Mouse (Mus musculus) kidney, adult 18-20 months (tissue): Measurements from ENCODE around the gene Parva.

ENCODE experiments used
- DNase-seq: peaks from one replicate; pipeline ENCODE4 v3.0.0; 2021

Gene Parva

GRCm38 (mm10) chr7:112473649-112474435 is 46.5 kb downstream of the Parva start:
- peak; percentile 40 for DNase-seq

GRCm38 (mm10) chr7:112479116-112479515 is 51.8 kb downstream of the Parva start:
- DNase-seq, result no peak

GRCm38 (mm10) chr7:112481031-112481430 is 53.7 kb downstream of the Parva start:
- no peak for DNase-seq

GRCm38 (mm10) chr7:112482572-112482971 is 55.3 kb downstream of the Parva start:
- DNase-seq, result no peak

DNA sequence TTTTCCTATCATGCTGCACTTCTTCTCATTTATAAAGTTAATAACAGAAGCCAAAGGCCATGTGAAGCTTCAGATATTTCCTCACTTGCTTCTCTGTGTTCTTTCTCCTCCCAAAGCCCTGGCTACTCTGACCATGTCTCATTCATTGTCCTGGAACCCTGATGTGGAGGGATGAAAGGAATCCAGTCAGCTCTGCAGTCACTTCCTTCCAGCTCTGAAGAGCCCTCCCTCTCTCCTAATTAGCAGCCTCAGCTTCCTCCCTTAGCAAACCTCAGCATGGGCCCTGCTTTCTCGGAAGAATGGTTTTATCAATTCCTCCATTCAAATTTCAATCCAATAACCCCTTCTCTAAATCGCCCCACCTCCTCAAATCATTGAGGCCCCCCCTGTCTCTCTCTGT is 56.1 kb downstream of the Parva start:
- DNase-seq, result no peak

GRCm38 (mm10) chr7:112490825-112491224 is 63.5 kb downstream of the Parva start:
- DNase-seq, result no peak

DNA sequence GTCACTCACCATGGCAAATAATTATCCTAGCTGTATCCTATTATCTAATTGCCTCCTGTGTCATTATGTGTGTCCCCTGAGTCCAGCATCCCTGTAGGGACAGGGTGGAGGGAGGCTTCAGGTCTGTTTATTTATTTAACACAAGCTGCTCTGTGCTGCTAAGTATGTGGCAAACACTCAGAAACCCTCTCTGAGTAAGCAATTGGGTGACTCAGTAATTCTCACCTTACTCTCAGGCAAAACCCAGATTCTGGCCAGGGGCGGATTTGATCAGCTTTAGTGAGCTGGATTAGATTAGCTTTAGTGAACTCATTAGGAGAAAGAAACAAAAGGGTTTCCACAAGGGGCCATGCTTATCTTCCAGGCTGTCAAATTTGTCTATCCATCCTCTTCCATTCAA is 64.4 kb downstream of the Parva start:
- DNase-seq, result no peak

- DNase-seq, result peak; percentile 23
These were observed 68.6 kb downstream of the Parva start for GRCm38 (mm10) chr7:112495950-112496349.

DNA sequence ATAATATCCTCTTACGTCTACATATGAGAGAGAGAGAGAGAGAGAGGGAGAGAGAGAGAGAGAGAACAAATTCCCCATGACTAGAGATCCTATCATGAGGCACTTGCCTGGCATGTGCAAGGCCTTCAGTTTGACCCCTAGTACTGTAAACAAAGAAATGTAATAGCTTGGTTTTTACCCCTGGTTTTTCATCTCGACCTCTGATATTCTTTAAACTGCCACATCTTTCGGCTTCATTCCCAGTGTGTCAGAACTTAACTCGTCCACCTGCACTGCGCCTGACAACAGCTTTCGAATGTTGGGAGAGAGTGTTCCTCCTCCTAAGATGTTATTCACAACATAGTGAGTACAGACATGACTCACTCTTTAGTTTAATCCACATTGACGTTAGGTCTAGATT is 69.6 kb downstream of the Parva start:
- no peak for DNase-seq

DNA sequence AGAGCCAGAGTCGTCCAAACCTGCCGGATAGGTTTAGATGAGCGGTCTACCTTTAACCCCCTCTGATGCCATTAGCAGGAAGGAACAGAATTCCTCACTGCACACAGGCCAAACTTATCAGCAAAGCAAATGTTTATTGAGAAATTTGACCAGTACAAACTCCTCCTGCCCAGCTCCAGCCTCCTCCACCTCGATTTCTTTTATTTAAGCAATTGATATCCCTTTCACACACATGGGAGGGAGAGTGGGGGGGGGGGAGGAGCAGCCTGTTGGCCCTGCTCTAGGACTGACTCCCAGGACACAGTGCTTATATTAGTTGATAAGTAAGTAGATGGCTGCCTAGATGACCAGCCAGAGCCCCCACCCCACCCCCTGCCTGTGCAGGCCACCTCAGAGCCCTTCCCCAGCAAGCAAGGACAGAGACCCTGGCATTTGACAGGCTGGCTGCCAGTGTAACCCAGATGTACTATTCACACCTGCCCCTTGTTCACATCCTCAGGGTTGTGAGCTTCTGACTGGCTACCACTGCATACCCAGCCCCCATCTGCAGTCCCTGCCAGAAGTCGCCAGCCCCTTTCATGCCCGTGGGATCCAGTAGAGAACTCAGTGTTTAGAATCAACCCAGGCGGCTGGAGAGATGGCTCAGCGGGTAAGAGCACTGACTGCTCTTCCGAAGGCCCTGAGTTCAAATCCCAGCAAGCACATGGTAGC is 71.4 kb downstream of the Parva start:
- DNase-seq, result no peak

DNA sequence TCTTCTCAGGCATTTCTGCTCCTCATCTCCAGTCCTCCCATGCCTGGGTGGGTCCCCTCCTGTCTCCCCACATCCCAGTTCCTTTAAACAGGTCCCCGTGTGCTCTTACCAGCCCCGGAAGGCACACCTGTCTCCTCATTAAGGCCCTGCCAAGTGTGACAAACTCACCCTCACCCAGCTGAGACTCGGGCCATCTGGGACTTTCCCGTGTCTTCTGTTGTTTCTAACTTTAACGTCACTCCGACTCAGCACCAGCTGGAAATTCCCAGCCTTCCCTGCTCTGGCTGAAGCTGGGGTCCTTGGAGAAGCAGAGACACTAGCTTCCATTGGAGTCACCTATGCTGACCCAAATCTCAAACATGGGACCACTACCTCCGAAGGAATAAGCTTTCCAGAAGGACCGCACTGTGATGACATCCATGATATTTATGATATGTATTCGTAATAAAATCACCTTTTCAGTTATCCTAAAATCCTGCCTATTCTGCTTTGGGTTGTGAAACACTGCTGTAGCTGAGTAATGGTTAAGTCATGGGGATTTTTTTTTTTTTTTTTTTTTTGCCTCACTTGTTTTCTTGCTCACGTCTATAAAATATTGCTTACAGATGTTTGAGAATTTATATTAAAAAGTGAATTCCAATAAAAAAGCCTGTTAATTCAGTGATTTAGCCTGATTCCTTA is 72.3 kb downstream of the Parva start:
- no peak for DNase-seq

GRCm38 (mm10) chr7:112500134-112500490 is 72.8 kb downstream of the Parva start:
- no peak for DNase-seq

- DNase-seq, result no peak
These were observed 74.9 kb downstream of the Parva start for GRCm38 (mm10) chr7:112502050-112502809.

DNA sequence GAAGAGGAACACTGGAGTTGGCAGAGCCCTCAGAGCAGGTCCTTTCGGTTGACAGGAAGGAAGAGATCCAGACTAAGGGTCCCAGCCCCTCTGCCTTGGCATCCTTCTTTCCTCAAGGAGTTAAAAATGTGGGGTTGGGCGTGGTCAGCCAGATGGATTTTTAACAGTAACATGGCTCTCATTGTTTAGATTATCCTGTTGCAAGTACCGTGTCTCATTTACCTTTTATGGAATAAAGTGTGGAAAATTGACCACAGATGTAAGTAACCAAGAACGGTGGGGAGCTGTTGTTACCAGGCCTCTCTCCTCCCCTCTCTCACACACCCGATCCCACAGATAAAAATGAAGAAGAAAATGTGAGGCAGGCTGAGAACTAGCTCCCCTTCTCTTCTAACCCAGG is 75.5 kb downstream of the Parva start:
- DNase-seq, result no peak

GRCm38 (mm10) chr7:112503448-112503847 is 76.1 kb downstream of the Parva start:
- DNase-seq, result no peak

DNA sequence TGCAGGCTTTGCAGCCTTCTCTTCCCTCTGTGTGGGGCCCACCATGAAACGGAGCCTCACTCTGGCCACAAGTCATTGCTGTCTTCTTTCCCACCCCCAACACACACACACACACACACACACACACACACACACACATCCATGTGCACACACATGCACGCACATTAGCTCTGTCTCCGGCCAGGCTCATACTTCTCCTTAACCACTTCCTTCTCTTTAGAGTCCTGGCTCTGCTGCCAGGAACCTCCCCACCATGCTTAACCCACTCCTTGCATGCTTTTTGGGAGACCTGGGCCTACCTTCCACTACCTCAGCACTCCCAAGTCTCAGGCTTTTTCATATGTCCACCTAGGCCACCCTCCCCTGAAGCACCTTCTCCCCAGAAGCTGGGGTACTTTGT is 76.6 kb downstream of the Parva start:
- no peak for DNase-seq

- DNase-seq, result no peak
These were observed 81.8 kb downstream of the Parva start for GRCm38 (mm10) chr7:112509107-112509506.

GRCm38 (mm10) chr7:112510336-112511048 is 83.2 kb downstream of the Parva start:
- DNase-seq, result no peak

DNA sequence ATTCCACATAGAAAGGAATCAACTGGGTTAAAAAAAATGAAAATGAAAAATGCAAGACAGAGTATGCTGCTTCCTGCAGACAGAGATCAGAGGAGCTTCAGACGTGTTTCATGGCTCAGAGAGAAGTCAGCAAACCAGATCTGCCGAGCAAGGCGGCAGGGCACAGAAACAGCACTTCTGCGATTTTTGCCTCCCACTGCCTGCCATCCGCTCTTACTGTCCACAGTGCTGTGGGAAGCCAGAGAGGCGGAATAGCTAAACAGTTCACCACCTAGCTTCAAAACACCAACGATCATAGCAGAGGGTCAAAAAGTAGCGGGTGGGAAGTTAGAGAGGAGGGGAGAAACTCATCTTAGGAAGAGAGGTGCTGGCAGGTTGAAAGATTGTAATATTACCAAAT is 84.0 kb downstream of the Parva start:
- DNase-seq, result no peak

DNA sequence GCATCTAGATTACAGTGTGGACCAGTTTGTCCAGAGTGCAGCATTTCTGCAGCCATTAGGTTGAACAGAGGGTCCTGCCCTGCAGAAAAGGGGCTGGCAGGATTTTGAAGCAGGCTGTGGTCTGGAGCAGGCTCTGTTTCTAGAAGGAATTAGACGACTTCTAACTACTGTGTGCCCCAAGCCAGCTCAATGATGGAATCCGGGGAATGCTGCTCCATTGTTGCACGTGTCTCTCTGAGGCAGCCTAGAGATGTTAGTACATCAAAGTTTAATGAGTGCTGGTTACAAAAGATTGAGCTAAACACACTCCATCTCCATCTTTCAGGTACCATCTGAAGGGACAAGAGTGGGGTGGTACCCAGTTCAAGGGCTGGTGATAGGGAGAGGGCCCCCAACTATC is 85.0 kb downstream of the Parva start:
- DNase-seq, result no peak

GRCm38 (mm10) chr7:112512895-112513294 is 85.6 kb downstream of the Parva start:
- no peak for DNase-seq

GRCm38 (mm10) chr7:112514636-112515193 is 87.4 kb downstream of the Parva start:
- no peak for DNase-seq
